Mouse (Mus musculus) spleen, postnatal 36 days (tissue): ENCODE measurements around the gene Olfr1000.
"Not testable (repeated sequence)": the region's sequence is repeated elsewhere in the genome, so short reads cannot be mapped to it uniquely, and the experiment has no call there.

Source experiments
- DNase-seq, 2 experiments: peaks; one replicate each; pipeline ENCODE4 v3.0.0; 2022; ENCODE audit warnings: low spot score in 2 of 2, mixed read lengths in 1 of 2

The Olfr1000 gene

GRCm38 (mm10) chr2:85611803-85612202 lies at the start of gene Olfr1000:
Gene Olfr1000 (minus strand): TSS chr2:85611903.
- DNase-seq: no peak

- DNase-seq: no peak
Observed at GRCm38 (mm10) chr2:85650604-85651003, 38.9 kb upstream of the Olfr1000 start, which contains the start of gene Olfr1002. Gene Olfr1002 (minus strand): TSS chr2:85650704.

GRCm38 (mm10) chr2:85588648-85589047 lies 23.1 kb downstream of the Olfr1000 start, which contains the start of gene Olfr998:
Gene Olfr998 (plus strand): TSS chr2:85588948.
- not testable (repeated sequence) for DNase-seq

- no peak for DNase-seq
Observed at GRCm38 (mm10) chr2:85578915-85579314, 32.8 kb downstream of the Olfr1000 start, which contains the start of gene Olfr996. Gene Olfr996 (plus strand): TSS chr2:85579215.

GRCm38 (mm10) chr2:85561187-85561586 lies 50.5 kb downstream of the Olfr1000 start:
- no peak for DNase-seq

- no peak for DNase-seq
Observed at GRCm38 (mm10) chr2:85560226-85560625, 51.5 kb downstream of the Olfr1000 start.
